Mouse (Mus musculus): ENCODE data around the gene Megf11. TPM values are rescaled to one million over a fixed set of nuclear protein-coding genes. Genes with fewer than 3 reads are reported as not detected.

Gene Megf11
- total RNA-seq, 2 experiments from 2014 or later: 0.96 to 2.0 TPM

- intact Hi-C loops (cut with DNase I): no loop called here
These were observed 165.9 kb downstream of the Megf11 start for GRCm38 (mm10) chr9:64551307-64551706.

GRCm38 (mm10) chr9:64552046-64552445 lies 166.6 kb downstream of the Megf11 start:
- intact Hi-C loops (cut with DNase I): no loop called here
- DNase-seq (ENCODE audit: low spot score): no peak

More at GRCm38 (mm10) chr9:64551307-64551706, 165.9 kb downstream of the Megf11 start:
- no peak for DNase-seq (ENCODE audit: low spot score)

- no peak for DNase-seq (ENCODE audit: low spot score)
- intact Hi-C loops (cut with DNase I): no loop called here
These were observed 168.0 kb downstream of the Megf11 start for GRCm38 (mm10) chr9:64553441-64553840.

- intact Hi-C loops (cut with DNase I): no loop called here
These were observed 170.2 kb downstream of the Megf11 start for GRCm38 (mm10) chr9:64555620-64556019.

GRCm38 (mm10) chr9:64557110-64557745 lies 171.8 kb downstream of the Megf11 start:
- DNase-seq (ENCODE audit: low spot score): no peak
- intact Hi-C loops (cut with DNase I): no loop called here

More at GRCm38 (mm10) chr9:64555620-64556019, 170.2 kb downstream of the Megf11 start:
- no peak for DNase-seq (ENCODE audit: low spot score)

GRCm38 (mm10) chr9:64557846-64558530 lies 172.6 kb downstream of the Megf11 start:
- intact Hi-C loops (cut with DNase I): no loop called here
- no peak for DNase-seq (ENCODE audit: low spot score)

- DNase-seq (ENCODE audit: low spot score): no peak
- intact Hi-C loops (cut with DNase I): no loop called here
These were observed 178.9 kb downstream of the Megf11 start for GRCm38 (mm10) chr9:64564315-64564767.

GRCm38 (mm10) chr9:64565915-64566314 lies 180.5 kb downstream of the Megf11 start:
- no peak for DNase-seq (ENCODE audit: low spot score)
- intact Hi-C loops (cut with DNase I): no loop called here

- intact Hi-C loops (cut with DNase I): no loop called here
- no peak for DNase-seq (ENCODE audit: low spot score)
These were observed 180.9 kb downstream of the Megf11 start for GRCm38 (mm10) chr9:64566376-64566775.

GRCm38 (mm10) chr9:64567482-64567881 lies 182.1 kb downstream of the Megf11 start:
- no peak for DNase-seq (ENCODE audit: low spot score)
- intact Hi-C loops (cut with DNase I): no loop called here

GRCm38 (mm10) chr9:64568467-64569260 lies 183.2 kb downstream of the Megf11 start:
- intact Hi-C loops (cut with DNase I): no loop called here
- DNase-seq (ENCODE audit: low spot score): no peak

GRCm38 (mm10) chr9:64570448-64570847 lies 185.0 kb downstream of the Megf11 start:
- intact Hi-C loops (cut with DNase I): no loop called here
- DNase-seq (ENCODE audit: low spot score): no peak

GRCm38 (mm10) chr9:64571091-64571490 lies 185.7 kb downstream of the Megf11 start:
- no peak for DNase-seq (ENCODE audit: low spot score)
- intact Hi-C loops (cut with DNase I): no loop called here

GRCm38 (mm10) chr9:64572629-64573190 lies 187.3 kb downstream of the Megf11 start:
- DNase-seq (ENCODE audit: low spot score): no peak
- intact Hi-C loops (cut with DNase I): no loop called here

GRCm38 (mm10) chr9:64575658-64576057 lies 190.2 kb downstream of the Megf11 start:
- intact Hi-C loops (cut with DNase I): no loop called here
- no peak for DNase-seq (ENCODE audit: low spot score)

GRCm38 (mm10) chr9:64576143-64576878 lies 190.9 kb downstream of the Megf11 start:
- intact Hi-C loops (cut with DNase I): no loop called here
- no peak for DNase-seq (ENCODE audit: low spot score)

- no peak for DNase-seq (ENCODE audit: low spot score)
- intact Hi-C loops (cut with DNase I): no loop called here
These were observed 191.7 kb downstream of the Megf11 start for GRCm38 (mm10) chr9:64577156-64577555.

- DNase-seq (ENCODE audit: low spot score): no peak
- intact Hi-C loops (cut with DNase I): no loop called here
These were observed 192.6 kb downstream of the Megf11 start for GRCm38 (mm10) chr9:64578014-64578413.

GRCm38 (mm10) chr9:64579306-64579705 lies 193.9 kb downstream of the Megf11 start:
- DNase-seq (ENCODE audit: low spot score): no peak
- intact Hi-C loops (cut with DNase I): no loop called here

- no peak for DNase-seq (ENCODE audit: low spot score)
- intact Hi-C loops (cut with DNase I): no loop called here
These were observed 200.9 kb downstream of the Megf11 start for GRCm38 (mm10) chr9:64586292-64586691.

Measured in heart, postnatal 25 days (tissue).